Mouse (Mus musculus): Measurements from ENCODE around the gene Ptcd2.

The Ptcd2 gene

DNA sequence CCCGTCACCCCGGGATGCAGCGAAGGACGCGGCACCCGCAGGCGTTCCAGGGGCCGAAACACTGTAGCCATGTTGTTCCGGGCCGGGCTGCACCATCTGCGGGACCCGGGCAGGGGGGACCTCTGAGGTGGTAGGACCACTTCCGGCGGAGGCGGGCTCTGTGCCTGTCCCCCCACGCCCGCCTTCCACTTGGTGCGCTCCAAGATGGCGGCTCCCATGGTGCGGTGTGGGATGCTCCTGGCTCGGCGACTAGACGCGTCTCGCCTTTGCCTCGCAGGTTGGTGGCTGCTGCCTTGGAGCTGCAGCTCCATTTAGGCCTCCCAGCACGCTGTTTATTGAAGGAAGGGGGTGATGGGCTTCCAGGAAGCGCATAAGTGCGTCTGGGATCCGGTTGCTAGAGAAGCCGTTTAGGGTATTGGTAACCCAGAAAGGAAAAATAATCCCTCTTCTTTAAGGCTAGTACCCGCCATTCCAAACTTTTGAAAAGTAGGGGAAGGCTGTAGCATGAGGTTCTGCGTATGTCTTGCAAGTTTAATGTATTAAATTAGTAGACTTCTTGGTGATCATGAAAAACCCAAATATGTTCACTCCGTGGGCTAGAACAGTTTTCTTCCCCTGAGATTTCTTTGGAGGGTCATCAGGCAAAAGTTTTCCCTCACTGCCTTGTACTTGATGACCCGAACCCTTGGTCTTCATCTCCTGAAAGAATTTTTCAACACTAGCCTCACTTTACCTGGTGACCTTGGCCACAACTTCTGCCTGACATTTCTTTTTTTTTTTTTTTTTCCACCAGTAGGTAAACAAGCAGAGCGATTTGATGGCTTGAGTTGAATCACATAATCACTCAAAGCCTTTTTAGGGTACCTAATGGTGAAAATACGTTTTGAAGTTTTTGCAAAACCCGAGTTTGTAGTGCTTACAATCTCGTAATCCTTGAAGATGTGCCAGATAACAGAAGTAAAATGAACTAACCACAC lies at the start of gene Ptcd2, which contains the start of gene Mrps27:
Gene Ptcd2, minus strand, starts transcription at position 107 of the 977 bp plus-strand sequence.
Gene Mrps27, plus strand, starts transcription at position 188 of the 977 bp plus-strand sequence.
- 2% methylated on average over 39 of the region's 39 CpGs for WGBS

DNA sequence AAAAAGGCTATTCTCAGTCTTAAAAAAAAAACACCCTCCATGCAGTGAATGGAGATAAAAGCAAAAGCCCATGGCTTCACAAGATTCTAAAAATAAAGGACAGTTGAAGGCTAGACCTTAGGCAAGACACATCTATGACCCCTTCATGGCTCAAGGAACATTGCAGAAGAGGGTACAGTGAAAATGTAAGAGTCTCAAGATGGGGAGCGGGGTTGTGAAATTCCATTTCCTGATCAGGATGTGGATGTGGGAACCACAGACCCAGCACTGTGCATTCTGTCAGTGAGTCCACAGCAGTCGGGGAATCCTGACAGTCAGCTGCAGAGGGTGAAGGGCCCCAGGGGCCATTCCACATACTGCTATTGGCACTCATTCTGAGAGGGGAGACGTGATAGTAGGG lies 48.6 kb upstream of the Ptcd2 start:
- WGBS = 93% methylated on average over 3 of the region's 3 CpGs

DNA sequence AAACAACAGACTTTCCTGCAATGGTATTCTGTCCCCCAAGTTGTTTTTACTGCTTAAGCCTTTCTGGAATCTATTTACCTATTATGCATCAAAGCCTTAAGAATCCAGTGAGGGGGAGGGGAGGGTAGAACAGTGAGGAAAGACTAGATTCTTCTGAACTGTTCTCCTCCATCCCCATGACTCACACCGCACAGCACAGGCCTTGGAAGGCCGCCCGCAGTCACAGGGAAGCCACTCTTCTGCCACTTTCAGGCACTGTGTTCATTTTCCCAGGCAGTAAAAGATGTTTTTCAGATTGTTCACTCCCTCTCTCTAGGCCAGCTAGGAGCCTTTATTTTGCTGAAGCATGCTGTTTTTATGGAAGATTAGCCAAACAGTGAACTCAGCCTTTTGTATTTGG lies 46.9 kb upstream of the Ptcd2 start:
- WGBS = 32% methylated on average over 3 of the region's 3 CpGs

DNA sequence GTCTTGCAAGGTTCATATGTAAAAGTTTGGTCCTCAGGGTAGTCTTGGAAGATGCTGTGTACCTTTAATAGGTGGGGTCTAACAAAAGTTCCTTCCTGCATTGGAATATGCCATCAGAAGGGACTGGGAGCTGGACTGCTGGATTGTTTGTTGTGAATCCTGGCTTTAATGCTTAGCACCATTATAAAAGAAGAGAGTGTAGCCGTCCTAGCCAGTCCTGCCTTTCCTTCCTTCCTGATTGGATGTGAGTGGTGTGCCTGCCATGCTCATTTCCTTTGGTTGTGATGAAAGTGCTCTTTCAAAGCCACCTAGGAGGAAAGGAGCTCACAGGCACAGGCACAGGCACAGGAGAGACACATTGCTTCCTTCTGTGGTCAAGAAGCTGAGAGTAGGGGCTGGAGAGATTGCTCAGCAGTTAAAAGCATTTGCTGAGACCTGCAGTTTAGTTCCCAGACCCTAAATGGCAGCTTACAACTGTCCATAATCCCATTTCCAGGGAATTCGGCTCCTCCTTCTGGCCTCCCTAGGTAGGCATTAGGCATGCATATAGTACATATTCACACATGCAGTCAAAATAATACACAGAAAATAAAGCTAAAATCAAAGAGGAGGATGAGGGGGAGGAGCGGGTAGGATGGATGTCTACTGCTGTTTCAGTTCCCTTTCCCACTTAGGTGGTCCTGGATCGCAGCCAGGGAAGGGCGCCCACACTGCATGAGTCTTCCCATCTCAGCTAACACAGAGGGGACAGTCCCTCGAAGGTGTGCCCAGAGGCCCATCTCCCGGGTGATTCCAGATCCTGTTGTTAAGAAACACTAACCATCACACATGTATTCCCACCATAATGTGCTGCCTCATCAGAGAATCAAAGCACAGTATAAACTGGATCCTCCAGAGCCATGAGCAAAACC lies 43.7 kb upstream of the Ptcd2 start:
- 54% methylated on average over 7 of the region's 7 CpGs for WGBS

DNA sequence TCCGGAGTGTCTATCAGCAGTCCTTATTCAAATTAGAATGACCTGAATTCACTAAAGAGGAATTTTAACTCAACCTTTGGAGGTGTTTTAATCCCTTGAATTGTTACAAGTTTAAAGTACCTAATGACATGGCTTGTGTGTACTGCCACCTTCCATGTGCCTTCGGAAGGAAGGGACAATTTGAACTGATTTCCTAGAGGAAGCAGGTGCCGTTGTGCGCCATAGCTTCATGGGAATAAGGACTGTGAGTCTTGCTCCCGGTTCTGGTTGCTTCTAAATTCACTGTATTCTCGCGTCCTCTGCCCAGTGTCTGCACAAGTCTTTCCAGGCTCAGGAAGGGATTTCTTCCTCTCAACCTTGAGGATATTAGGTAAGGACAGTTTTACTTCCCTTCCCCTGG lies 41.8 kb upstream of the Ptcd2 start:
- WGBS = 82% methylated on average over 7 of the region's 7 CpGs

DNA sequence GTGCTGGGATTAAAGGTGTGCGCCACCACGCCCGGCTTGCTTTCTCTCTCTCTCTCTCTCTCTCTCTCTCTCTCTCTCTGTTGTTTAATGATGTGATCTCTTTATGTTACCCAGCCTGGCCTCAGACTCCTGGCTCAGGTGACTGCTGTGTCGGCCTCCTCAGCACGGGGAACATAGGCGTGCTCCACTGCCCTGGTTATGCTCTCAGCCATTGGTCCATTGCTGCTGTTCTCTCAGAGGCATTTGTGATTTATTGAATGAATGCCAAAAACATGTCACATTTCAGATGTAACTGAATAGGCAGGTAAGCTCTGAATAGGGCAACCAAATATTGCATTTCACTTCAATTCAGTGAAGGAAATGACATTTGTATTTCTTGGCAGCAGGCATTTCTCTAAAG lies 41.4 kb upstream of the Ptcd2 start:
- WGBS = 89% methylated on average over 6 of the region's 6 CpGs

DNA sequence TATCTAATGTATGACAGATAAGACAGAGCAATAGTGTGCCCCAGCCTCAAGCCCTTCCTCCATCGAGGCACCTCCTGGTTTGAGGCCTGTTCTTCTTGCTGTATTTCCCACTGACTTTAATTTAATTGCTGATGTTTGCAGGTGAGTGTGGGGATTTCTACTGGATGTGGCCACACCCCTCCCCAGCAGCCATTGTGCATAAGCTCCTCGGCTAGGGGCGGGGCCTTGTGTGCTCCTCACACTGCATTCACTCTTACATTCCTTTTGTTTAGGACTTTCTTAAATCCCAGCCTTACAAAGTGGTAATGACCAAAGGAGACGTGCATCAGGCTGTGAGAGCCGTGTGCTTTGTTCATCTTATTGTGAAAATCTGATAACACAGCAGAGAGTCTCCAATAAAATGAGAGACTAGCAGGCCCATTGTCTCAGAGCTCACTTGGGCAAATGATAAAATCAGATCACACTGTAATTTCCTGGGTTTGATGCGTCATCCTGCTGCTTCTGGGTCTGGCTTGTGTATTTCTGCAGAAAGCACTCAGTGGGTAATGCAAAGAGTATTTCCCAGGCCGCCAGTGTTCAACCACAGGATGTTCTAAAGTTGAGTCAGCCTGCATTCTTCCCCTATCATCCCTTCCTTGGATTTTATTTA lies 40.2 kb upstream of the Ptcd2 start:
- 79% methylated on average over 7 of the region's 7 CpGs for WGBS

DNA sequence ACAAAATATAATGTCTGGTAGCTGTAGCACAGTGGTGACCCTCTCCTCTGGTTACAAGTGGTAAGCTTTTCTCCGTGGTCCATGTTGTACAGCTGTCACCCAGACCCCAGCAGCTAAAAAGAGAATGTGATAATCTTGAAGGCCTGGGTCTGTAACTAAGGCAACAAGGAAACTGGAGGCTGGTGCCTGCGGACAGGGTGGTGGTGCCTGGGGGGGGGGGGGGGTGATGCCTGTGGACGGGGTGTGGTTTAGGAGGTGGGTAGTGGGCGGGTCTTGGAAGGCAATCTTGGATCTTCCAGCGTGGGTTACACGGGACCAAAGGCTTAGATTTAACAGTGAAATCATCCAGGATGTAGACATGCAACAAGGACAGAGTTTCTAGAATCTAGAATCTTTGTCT lies 37.9 kb upstream of the Ptcd2 start:
- 55% methylated on average over 6 of the region's 6 CpGs for WGBS

DNA sequence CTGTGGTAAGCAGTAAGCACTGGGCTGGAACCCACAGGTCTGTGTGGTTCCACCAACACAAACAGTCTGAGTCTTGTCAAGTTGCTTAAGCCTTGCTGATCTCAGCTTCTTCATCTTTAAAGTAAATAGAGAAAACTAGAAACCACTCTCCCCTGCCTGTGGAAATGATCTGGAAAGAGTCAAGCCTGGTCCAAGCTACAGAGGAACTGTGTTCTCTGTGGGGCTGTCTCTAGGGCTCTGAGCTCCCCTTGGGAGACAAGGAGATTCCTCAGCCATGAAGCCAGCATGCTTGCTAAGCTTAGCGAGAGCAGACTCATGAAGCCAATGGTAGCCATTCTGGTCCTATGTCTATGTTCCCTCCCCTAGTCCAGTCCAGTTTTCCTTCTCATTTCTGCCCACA lies 33.7 kb upstream of the Ptcd2 start:
- WGBS = 92% methylated on average over 1 of the region's 1 CpGs

DNA sequence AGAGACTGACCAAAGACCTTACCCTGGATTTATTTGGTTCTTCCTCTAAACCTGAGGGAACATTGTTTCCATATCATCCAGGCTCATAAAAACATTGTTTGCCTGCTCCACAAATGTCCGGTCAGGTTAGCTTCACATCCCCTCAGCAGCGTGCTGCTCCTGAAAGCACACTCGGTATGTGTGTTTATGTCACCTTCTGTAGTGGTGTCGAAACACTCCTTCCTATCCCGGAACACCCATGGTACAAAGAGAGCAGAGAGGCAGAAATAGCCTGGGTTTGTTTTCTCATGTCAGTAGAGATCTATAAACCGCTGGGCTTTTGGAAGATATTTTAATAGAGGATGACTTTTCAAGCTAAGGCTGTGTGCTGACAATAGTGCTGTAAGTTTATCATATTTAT lies 32.5 kb upstream of the Ptcd2 start:
- WGBS = 78% methylated on average over 6 of the region's 6 CpGs

DNA sequence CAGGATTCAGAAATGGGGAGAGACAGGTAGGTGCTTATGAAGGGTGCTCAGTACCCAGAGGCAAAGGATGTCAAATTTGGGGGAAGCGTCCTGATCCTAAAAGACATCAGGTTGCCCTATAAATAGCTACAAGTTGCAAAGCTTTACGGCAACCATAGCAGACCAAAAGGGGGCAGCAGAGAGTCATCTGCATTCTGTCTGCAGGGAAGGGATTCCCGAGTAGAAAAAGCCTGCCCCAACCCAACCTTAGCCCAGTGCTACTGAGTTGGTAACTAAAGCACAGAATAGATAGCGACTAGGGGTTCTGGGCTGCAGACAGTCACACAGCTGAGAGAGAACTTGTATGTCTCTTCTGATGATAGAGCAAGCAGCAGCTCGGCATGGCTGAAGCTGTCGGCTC lies 31.0 kb upstream of the Ptcd2 start:
- WGBS = 25% methylated on average over 6 of the region's 6 CpGs

DNA sequence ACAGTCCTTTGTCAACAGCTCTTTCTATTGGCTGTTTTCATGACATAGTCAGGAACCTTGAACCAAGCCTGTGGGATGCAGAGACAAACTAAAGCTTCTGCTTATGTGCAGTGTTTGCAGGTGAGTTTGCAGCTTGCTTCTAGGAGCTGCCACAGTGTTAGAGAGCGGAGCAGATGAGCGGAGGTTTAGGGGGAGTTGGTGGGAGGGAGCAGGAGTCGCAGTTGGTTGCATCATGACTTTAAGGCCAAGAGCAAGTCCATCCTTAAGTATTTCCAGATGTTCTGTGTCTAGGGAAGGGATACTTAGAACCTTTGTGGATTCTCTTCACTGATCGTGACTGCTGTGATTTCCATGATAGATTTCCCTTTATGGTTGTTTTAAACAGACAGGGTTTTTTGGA lies 29.7 kb upstream of the Ptcd2 start:
- WGBS = 78% methylated on average over 4 of the region's 4 CpGs

DNA sequence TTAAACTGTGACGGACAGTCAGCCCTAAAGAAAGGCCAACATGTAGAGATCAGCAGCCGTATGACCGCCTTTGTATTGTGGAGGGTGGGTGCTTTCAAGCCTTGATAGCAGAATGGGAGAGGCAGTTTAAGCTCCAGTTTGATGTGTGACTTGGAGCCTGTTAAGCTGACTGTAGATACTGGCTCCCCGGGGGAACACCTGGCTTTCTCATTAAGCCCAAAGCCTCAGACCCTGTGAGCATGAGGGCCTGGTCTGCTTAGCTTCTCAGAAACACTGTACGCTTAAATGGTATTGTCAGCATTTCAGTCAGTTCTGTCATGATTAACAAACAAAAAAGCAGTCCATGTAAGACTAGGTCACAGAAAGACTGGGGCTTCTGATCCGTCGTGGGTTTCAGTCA lies 29.2 kb upstream of the Ptcd2 start:
- 89% methylated on average over 7 of the region's 7 CpGs for WGBS

DNA sequence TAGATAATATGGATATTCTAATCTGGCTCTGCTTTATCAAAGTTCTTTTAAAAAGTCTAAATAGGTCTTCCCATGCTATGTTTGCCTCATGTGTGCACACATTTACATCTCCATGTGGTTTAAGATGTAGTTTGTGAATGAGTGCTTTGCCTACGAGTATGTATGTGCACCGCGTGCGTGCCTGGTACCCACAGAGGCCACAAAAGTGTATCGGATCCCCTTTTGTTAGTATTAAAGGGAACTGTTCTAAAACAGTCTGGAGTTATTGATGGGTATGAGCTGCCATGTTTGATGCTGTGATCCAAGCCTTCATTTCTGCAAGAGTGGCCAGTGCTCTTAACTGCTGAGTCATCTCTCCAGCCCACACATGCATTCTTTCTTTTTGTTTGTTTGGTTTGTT lies 26.8 kb upstream of the Ptcd2 start:
- WGBS = 95% methylated on average over 5 of the region's 5 CpGs

DNA sequence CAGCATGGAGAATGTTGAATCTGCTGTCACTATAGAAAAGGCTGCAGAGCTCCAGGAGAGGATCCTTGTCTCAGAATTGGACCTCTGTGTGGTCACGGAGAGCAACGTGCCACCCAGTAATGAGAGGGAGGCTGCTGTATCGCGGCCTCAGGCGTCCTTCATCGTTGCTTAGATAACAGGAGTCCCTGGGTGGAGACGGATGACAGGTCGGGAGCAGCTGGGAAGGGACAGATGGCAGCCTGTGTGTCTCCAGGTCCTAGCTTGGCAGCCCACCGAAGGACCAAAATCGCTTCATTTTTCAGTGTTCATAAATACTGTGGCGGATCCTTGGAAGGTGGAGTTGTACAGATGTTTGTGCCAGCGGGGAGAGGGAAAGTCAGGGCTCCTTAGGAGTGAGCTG lies 24.6 kb upstream of the Ptcd2 start:
- WGBS = 69% methylated on average over 12 of the region's 12 CpGs

DNA sequence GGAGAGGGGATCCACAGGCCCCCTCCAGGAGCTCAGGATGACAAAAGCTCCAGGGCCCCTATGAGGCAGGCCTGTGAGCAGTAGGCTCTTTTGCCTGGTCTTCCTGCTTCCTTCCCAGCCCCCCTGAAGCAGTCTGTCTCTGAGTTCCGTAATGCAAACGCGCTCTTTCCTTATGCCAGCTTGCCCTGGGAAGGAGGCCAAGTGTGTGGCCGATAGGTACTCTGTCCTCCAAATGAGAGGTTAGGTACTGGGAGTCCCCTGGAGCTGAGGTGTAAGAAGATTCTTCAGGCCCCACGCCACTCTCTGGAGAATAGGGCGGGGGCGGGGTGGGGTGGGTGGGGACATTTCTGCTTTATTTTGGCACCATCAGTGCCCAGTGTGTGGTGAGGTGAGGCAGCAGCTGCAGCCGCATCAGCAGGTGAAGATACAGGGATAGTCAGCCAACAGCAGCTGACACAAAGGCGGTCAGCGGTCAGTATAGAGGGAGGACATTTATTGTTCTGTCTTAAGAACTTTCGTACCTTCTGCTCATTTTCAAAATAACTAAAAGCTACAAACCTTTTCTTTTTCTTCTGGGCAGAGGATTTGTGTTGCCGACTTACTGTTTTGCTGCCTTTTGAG lies 23.2 kb upstream of the Ptcd2 start:
- WGBS = 59% methylated on average over 12 of the region's 12 CpGs

DNA sequence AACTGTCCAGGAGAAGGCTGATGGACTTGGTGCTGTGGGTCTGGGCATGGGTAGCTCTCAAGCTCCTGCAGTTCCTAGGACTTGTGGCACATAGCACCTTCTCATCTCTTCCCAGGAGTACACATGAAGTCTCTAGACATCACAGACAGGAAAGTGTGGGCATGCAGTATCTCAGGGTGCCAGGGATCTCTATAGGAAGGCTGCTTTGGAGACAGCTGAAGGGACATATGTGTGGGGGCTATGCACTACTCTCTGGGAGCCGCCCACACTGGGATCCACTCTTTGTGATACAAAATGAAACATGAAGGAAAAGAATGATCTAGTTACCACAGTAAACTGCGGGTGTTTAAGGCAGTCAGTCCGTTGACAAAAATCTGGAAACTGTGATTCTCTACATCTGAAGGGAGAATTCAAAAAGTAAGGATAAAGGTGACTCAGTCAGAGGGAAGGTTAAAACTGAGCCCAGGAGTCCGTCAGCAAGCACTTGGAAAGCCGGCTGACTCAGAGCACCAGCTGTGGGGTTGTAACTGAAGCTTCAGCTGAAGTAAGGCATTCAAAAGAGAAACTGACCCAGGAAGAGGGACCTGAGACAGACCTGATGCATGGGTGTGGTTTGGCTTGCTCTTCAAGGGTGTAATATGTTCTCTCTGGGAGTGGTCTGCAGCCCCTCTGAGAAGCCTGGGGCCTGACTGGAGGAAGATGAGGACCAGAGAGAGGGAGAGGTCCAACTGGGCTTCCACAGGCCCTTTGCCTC lies 22.1 kb upstream of the Ptcd2 start:
- WGBS = 54% methylated on average over 5 of the region's 5 CpGs

DNA sequence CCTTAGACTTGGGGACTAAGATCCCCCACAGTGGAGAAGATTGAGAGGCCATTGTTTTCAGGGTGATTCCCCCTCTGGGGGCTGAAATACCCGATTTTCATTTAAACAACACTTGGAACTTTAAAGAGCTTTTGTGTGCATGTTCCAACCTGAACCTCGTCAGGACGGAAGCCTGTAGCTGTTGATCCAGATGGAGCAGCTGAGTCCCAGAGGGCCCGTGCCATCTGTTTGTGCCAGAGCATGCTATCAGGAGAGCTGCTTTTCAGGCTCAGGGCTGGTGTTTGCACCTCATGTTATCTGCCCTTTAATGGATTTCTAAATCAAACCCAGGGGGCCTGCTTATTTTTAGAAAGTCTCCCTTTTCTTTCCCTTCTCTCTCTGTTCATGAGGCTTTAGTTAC lies 19.4 kb upstream of the Ptcd2 start:
- 55% methylated on average over 4 of the region's 4 CpGs for WGBS

DNA sequence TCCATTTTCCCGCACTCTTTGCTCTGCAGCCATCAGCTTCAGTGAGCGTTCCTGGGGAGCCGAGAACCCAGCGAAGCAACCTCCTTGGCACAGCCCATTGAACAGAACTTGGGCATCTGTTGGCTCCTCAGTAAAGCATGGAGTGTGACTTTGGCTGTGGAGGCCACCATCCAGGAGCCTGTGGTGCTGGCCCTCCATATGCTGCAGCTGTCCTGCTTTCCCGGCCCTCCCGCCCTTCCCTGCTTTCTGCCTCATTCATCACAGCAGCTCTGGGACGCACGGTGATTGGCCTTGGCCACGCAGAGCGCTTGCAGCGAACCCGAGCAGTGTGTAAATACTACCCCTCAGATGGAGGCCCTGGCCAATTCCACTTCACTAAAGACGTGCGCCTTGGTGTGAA lies 14.4 kb upstream of the Ptcd2 start:
- WGBS = 91% methylated on average over 14 of the region's 14 CpGs

DNA sequence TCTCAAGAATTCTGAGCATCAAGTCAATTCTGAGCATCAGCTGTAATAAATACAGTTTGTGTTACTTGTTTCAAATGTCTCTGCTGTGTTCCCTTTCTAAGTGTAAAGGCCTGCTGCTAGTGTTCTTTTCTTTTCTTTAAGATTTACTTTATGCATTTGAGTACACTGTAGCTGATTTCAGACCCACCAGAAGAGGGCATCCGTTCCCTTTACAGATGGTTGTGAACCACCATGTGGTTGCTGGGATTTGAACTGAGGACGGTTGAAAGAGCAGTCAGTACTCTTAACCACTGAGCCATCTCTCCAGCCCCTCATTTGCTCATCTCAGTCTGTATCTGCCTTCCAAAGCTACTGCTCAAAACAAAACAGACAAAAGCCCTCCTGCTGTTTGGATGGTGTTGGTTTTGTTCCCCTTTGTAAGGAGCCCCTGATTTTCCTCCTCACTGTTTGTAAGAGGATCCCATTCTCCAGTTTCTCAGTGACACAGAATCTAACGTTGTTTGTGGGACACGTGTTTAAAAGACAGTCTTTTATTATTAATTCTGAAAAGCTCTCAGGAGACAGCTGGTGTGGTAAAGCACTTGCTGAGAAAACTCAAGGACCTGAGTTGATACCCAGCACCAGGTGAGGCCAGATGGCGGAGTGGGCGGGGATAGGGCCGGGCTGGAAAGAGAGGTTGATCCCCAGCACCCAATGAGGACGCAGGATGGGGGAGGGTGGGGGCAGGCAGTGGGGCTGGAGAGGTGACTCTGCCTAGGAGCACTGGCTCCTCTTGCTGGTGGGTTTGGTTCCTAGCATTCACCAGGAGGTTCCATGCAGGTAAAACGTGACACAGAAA lies 12.1 kb upstream of the Ptcd2 start:
- 59% methylated on average over 9 of the region's 9 CpGs for WGBS

Data from cerebral cortex, adult 2 months (tissue).